Mouse (Mus musculus): ENCODE measurements around the gene Rsbn1l. TPM values are rescaled to one million over a fixed set of nuclear protein-coding genes. Genes with fewer than 3 reads are reported as not detected.

Gene Rsbn1l
- total RNA-seq, 2 experiments from 2014 or later, result 14.1 to 14.6 TPM

DNA sequence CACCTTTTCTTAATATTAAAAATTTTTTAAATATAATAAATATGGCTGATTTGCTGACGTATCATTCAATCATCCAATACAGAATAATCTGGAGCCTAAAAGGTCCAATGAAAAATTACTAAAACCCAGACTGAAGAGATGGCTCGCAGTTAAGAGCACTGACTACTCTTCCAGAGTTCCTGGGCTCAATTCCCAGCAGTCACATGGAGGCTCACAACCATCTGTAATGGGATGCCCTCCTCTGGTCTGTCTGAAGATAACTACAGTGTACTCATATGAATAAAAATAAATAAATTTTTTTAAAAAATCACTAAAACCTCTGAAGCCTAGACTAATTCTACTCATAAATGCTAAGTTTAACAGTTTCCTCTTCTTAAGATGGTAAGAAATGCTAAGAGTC, 94.3 kb downstream of the Rsbn1l start:
- intact Hi-C loops (cut with DNase I), result no loop called here
- DNase-seq (ENCODE audit: extremely low spot score in 1 of 2, low spot score in 2 of 2), result no peak

- no peak for DNase-seq (ENCODE audit: extremely low spot score in 1 of 2, low spot score in 2 of 2)
- intact Hi-C loops (cut with DNase I), result no loop called here
Measured at GRCm38 (mm10) chr5:20860565-20860964, 95.6 kb downstream of the Rsbn1l start.

- intact Hi-C loops (cut with DNase I), result no loop called here
- no peak for DNase-seq (ENCODE audit: extremely low spot score in 1 of 2, low spot score in 2 of 2)
Measured at GRCm38 (mm10) chr5:20858404-20858803, 97.8 kb downstream of the Rsbn1l start.

DNA sequence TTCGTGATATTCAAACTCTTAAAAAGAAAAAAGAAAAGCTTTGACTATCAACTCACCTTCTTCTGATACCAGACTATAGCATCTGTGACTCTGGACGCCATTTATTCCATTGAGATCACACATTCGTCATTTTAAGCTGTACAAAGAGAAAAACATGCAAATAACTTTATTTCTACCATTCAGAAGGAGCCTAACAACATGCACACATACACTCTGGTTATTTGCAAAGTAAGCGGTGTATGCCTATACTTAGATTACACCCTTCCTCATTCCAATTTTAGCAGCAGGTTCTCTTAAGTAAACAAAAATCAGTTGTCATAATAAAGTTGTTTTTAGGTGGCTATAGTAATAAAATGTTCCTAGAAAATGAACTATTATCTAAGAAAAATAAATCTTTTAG, 101.1 kb downstream of the Rsbn1l start:
- intact Hi-C loops (cut with DNase I), result no loop called here

GRCm38 (mm10) chr5:20847010-20847409, 109.2 kb downstream of the Rsbn1l start:
- intact Hi-C loops (cut with DNase I), result no loop called here
- no peak for DNase-seq (ENCODE audit: extremely low spot score in 1 of 2, low spot score in 2 of 2)

More for the DNA sequence above, 101.1 kb downstream of the Rsbn1l start:
- DNase-seq (ENCODE audit: extremely low spot score in 1 of 2, low spot score in 2 of 2), result no peak

DNA sequence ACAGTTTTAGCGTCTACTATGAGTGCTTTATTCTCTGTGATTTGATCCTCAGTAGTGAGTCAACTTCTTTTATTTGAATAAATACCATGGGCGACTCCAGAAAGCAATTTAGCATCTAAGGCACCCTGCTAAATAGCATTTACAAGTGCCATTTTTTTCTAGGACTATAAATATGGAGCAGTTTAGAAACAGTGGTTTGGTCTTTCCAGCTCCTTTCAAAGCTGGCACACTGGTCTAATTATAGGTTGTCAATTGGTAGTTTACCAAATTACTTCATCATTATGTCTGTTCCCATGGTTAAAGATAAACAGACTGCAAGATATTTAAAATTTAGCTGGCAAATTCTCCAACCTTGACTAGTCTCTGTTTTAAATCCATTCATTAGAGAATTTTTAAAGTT, 112.4 kb downstream of the Rsbn1l start:
- intact Hi-C loops (cut with DNase I), result no loop called here
- DNase-seq (ENCODE audit: extremely low spot score in 1 of 2, low spot score in 2 of 2), result no peak

- no peak for DNase-seq (ENCODE audit: extremely low spot score in 1 of 2, low spot score in 2 of 2)
- intact Hi-C loops (cut with DNase I), result no loop called here
Measured at GRCm38 (mm10) chr5:20843405-20843804, 112.8 kb downstream of the Rsbn1l start.

Other genes starting within 250 kb of the Rsbn1l start
- gene Phtf2, start 74.3 kb downstream of the Rsbn1l start, total RNA-seq (2021), result 10 to 100 TPM; 23.4 to 28.1 TPM
- 10 to 100 TPM; 22.7 to 23.7 TPM for gene Tmem60, start 74.2 kb downstream of the Rsbn1l start, total RNA-seq (2021)
- gene Ptpn12, start 99.5 kb upstream of the Rsbn1l start, total RNA-seq (2021), result 10 to 100 TPM; 38.3 to 41.1 TPM
- gene Gsap, start 229.9 kb upstream of the Rsbn1l start, total RNA-seq (2021), result 1 to 10 TPM; 4.7 to 5.1 TPM

Measured in left cerebral cortex, postnatal 10 days (tissue).